In genomic region chr19:14191820-14192219, GRCm38 (mm10) we compare ENCODE assay signal across 18 mouse cellular contexts.
DNase-seq lines count a peak whose midpoint lies in the region; ATAC-seq and TF ChIP-seq lines count a peak whose summit lies in the region.
"Had no signal": no experiment of that assay in that cellular context is flagged by ENCODE, and none has a peak within 500 bp of the region (broad histone marks: within the 10 kb centered on the region; RNA-seq: fewer than 3 reads in every experiment).

No protein-coding gene starts in this region.

- no peaks in the 10 kb centered on the region for H3K4me1 ChIP-seq in forebrain, embryonic 14.5 days (ENCODE audit: control insufficient read depth, insufficient read depth, low read length)
- no peaks in the 10 kb centered on the region for H3K4me1 ChIP-seq in forebrain, embryonic 11.5 days (replicated peaks; ENCODE audit: control insufficient read depth, insufficient read depth, low read length)
- no peaks in the 10 kb centered on the region for H3K4me1 ChIP-seq in forebrain, postnatal 0 days (ENCODE audit: insufficient read depth)
- no peaks in the 10 kb centered on the region for H3K4me1 ChIP-seq in forebrain, embryonic 15.5 days
- H3K4me1 ChIP-seq: embryonic facial prominence, embryonic 13.5 days; forebrain, embryonic 13.5 days had no signal

- peak; percentile 57; the same call in 1 of the 2 replicates for ATAC-seq in forebrain, embryonic 14.5 days
- no peak for ATAC-seq in forebrain, embryonic 11.5 days (replicated peaks; ENCODE audit: low FRiP score)
- ATAC-seq in forebrain, postnatal 0 days: peak; percentile 42; the same call in 1 of the 2 replicates
- no peak for ATAC-seq in forebrain, embryonic 15.5 days (replicated peaks)
- ATAC-seq: forebrain, embryonic 13.5 days had no signal

- no peak overlapping the region for H3K4me3 ChIP-seq in forebrain, embryonic 14.5 days (ENCODE audit: low read depth, low read length)
- H3K4me3 ChIP-seq in forebrain, embryonic 11.5 days (ENCODE audit: low read depth, low read length): no peak overlapping the region
- no peak overlapping the region for H3K4me3 ChIP-seq in forebrain, postnatal 0 days (ENCODE audit: low read depth, low read length)
- H3K4me3 ChIP-seq in forebrain, embryonic 15.5 days: no peak overlapping the region
- H3K4me3 ChIP-seq: embryonic facial prominence, embryonic 13.5 days; forebrain, embryonic 13.5 days; gastrocnemius, adult 2 months had no signal

- TF ChIP-seq CTCF in forebrain, postnatal 0 days (IDR thresholded peaks at IDR 0.05; ENCODE audit: low read depth): no peak
- TF ChIP-seq CTCF in brain, embryonic 14.5 days (IDR thresholded peaks at IDR 0.05; ENCODE audit: borderline replicate concordance, extremely low read depth, insufficient read depth, insufficient read length): no peak

- H3K27ac ChIP-seq in forebrain, embryonic 14.5 days (ENCODE audit: low read depth, low read length): no peak overlapping the region
- no peak overlapping the region for H3K27ac ChIP-seq in forebrain, embryonic 11.5 days (ENCODE audit: low read depth, low read length)
- H3K27ac ChIP-seq in forebrain, postnatal 0 days (ENCODE audit: low read depth, low read length): no peak overlapping the region
- no peak overlapping the region for H3K27ac ChIP-seq in forebrain, embryonic 15.5 days (replicated peaks)
- H3K27ac ChIP-seq: embryonic facial prominence, embryonic 13.5 days; forebrain, embryonic 13.5 days; gastrocnemius, adult 2 months had no signal

- no peak overlapping the region for H3K9ac ChIP-seq in forebrain, embryonic 14.5 days (ENCODE audit: low read length)
- no peak overlapping the region for H3K9ac ChIP-seq in forebrain, embryonic 11.5 days (ENCODE audit: low read length)
- H3K9ac ChIP-seq in forebrain, postnatal 0 days: no peak overlapping the region
- H3K9ac ChIP-seq in forebrain, embryonic 15.5 days (replicated peaks): no peak overlapping the region
- H3K9ac ChIP-seq: embryonic facial prominence, embryonic 13.5 days; forebrain, embryonic 13.5 days had no signal

- DNase-seq in forebrain, embryonic 14.5 days (ENCODE audit: low spot score): peak; percentile 31
- no peak for DNase-seq in forebrain, embryonic 11.5 days (ENCODE audit: low spot score)
- DNase-seq in forebrain, postnatal 0 days: no peak
- peak; percentile 51 for DNase-seq in brain, embryonic 14.5 days (ENCODE audit: low read depth)
- no peak for DNase-seq in frontal cortex, postnatal 36 days (ENCODE audit: low spot score in 2 of 2)
- DNase-seq in gastrocnemius, postnatal 4 days (ENCODE audit: low spot score in 2 of 2): no peak
- DNase-seq: adrenal gland, adult 2 months; adrenal gland, postnatal 10 days; adrenal gland, postnatal 25 days; cerebellum, adult 11-12 months; cerebellum, adult 2 months; cerebellum, adult 9-10 months; cerebellum, postnatal 10 days; cerebellum, postnatal 25 days; gastrocnemius, adult 2 months had no signal

- no peaks in the 10 kb centered on the region for H3K27me3 ChIP-seq in forebrain, embryonic 14.5 days (replicated peaks; ENCODE audit: control insufficient read depth, insufficient read depth, low read length)
- no peaks in the 10 kb centered on the region for H3K27me3 ChIP-seq in forebrain, embryonic 11.5 days (ENCODE audit: control insufficient read depth, insufficient read depth, low read length)
- no peaks in the 10 kb centered on the region for H3K27me3 ChIP-seq in forebrain, postnatal 0 days (ENCODE audit: insufficient read depth, low read length)
- H3K27me3 ChIP-seq in forebrain, embryonic 15.5 days: no peaks in the 10 kb centered on the region
- H3K27me3 ChIP-seq: embryonic facial prominence, embryonic 13.5 days; forebrain, embryonic 13.5 days had no signal

- WGBS in forebrain, embryonic 14.5 days: 86% methylated on average over 3 of the region's 3 CpGs
- whole genome bisulfite sequencing in forebrain, embryonic 11.5 days: 96% methylated on average over 3 of the region's 3 CpGs
- whole genome bisulfite sequencing in forebrain, postnatal 0 days: 76% methylated on average over 3 of the region's 3 CpGs
- WGBS in forebrain, embryonic 15.5 days: 87% methylated on average over 3 of the region's 3 CpGs

- no peaks in the 10 kb centered on the region for H3K36me3 ChIP-seq in forebrain, embryonic 14.5 days (ENCODE audit: control insufficient read depth, insufficient read depth, low read length)
- no peaks in the 10 kb centered on the region for H3K36me3 ChIP-seq in forebrain, embryonic 11.5 days (ENCODE audit: control insufficient read depth, insufficient read depth, low read length)
- no peaks in the 10 kb centered on the region for H3K36me3 ChIP-seq in forebrain, postnatal 0 days (ENCODE audit: insufficient read depth)
- no peaks in the 10 kb centered on the region for H3K36me3 ChIP-seq in forebrain, embryonic 15.5 days
- H3K36me3 ChIP-seq: embryonic facial prominence, embryonic 13.5 days had no signal

- H3K4me2 ChIP-seq in forebrain, embryonic 14.5 days (ENCODE audit: low read length): no peak overlapping the region
- no peak overlapping the region for H3K4me2 ChIP-seq in forebrain, embryonic 11.5 days (ENCODE audit: low read depth, low read length, severe bottlenecking)
- no peak overlapping the region for H3K4me2 ChIP-seq in forebrain, postnatal 0 days (ENCODE audit: low read depth)
- H3K4me2 ChIP-seq in forebrain, embryonic 15.5 days (replicated peaks): no peak overlapping the region
- H3K4me2 ChIP-seq: embryonic facial prominence, embryonic 13.5 days; forebrain, embryonic 13.5 days had no signal

- no peak for TF ChIP-seq POLR2A in brain, embryonic 14.5 days (IDR thresholded peaks at IDR 0.05; ENCODE audit: borderline replicate concordance, extremely low read depth, insufficient read depth, insufficient read length, poor library complexity, severe bottlenecking)

- no peaks in the 10 kb centered on the region for H3K9me3 ChIP-seq in forebrain, embryonic 14.5 days (replicated peaks; ENCODE audit: control insufficient read depth, low read length)
- H3K9me3 ChIP-seq in forebrain, embryonic 11.5 days (ENCODE audit: control insufficient read depth, low read length): no peaks in the 10 kb centered on the region
- no peaks in the 10 kb centered on the region for H3K9me3 ChIP-seq in forebrain, postnatal 0 days (ENCODE audit: low read length)
- H3K9me3 ChIP-seq in forebrain, embryonic 15.5 days: no peaks in the 10 kb centered on the region
- H3K9me3 ChIP-seq: embryonic facial prominence, embryonic 13.5 days; forebrain, embryonic 13.5 days had no signal

Comparison
In these comparisons a context has a peak if more than half of its experiments do, and no peak if none do; other contexts are left out.
1. ATAC-seq: peak in forebrain, embryonic 14.5 days (single experiment) and forebrain, postnatal 0 days (single experiment); none in forebrain, embryonic 11.5 days (single experiment) and forebrain, embryonic 15.5 days (single experiment).
2. DNase-seq: peak in forebrain, embryonic 14.5 days (single experiment) and brain, embryonic 14.5 days (single experiment); none in forebrain, embryonic 11.5 days (single experiment), forebrain, postnatal 0 days (single experiment), frontal cortex, postnatal 36 days (0 of 2) and gastrocnemius, postnatal 4 days (0 of 2).